Mouse (Mus musculus) neural tube, embryonic 15.5 days (tissue): ENCODE results near the gene Tcf7l2. TPM values are rescaled to one million over a fixed set of nuclear protein-coding genes. Genes with fewer than 3 reads are reported as not detected.

ENCODE experiments used
- ATAC-seq: fragments of 200-750 bp; cut with Nextera tagmentation; 2 replicates; pipeline ENCODE4 v1.8.0; 2017; ENCODE audit warnings: mild to moderate bottlenecking, moderate TSS enrichment, moderate library complexity; ENCODE audit not compliant: low FRiP score
- H3K27ac ChIP-seq: fragments of 300-500 bp; sonication (generic); replicated peaks from 2 replicates; pipeline ENCODE4 v1.5.1; 2015; ENCODE audit warnings: mild to moderate bottlenecking, inconsistent platforms
- H3K27me3 ChIP-seq: fragments of 300-500 bp; sonication (generic); replicated peaks from 2 replicates; pipeline ENCODE4 v1.6.1; 2015; ENCODE audit warnings: inconsistent platforms
- H3K36me3 ChIP-seq: fragments of 300-500 bp; sonication (generic); 2 replicates; pipeline ENCODE4 v1.6.1; 2015; ENCODE audit warnings: inconsistent platforms
- H3K4me1 ChIP-seq: fragments of 300-500 bp; sonication (generic); 2 replicates; pipeline ENCODE4 v1.6.1; 2015; ENCODE audit warnings: inconsistent platforms
- H3K4me2 ChIP-seq: fragments of 300-500 bp; sonication (generic); 2 replicates; pipeline ENCODE4 v1.6.1; 2015; ENCODE audit warnings: inconsistent platforms, mild to moderate bottlenecking, moderate library complexity
- H3K4me3 ChIP-seq: fragments of 300-500 bp; sonication (generic); replicated peaks from 2 replicates; pipeline ENCODE4 v1.5.1; 2015; ENCODE audit warnings: mild to moderate bottlenecking, inconsistent platforms
- H3K9ac ChIP-seq: fragments of 300-500 bp; sonication (generic); replicated peaks from 2 replicates; pipeline ENCODE4 v1.6.1; 2015; ENCODE audit warnings: mild to moderate bottlenecking, inconsistent platforms
- H3K9me3 ChIP-seq: fragments of 300-500 bp; sonication (generic); replicated peaks from 2 replicates; pipeline ENCODE4 v1.6.1; 2016; ENCODE audit warnings: inconsistent platforms
- WGBS: fragments of 180-500 bp; shearing (Covaris S2); methylation state at CpG from one replicate; pipeline ENCODE4 v1.1.7; 2015; ENCODE audit warnings: mixed read lengths; 5-methylcytosine and 5-hydroxymethylcytosine counted together
- polyA plus RNA-seq: library from polyadenylated mRNA; unstranded; fragments of >200 nt; fragmentation: Nextera tagmentation; extraction: Ambion mirVana; gene quantifications from 2 replicates; pipeline ENCODE4 v1.2.1, GENCODE M21; 2015

Gene Tcf7l2
- polyA plus RNA-seq, 1 experiment from 2014 or later: 13.3 TPM

- H3K27ac ChIP-seq: no peak overlapping the region
- peaks cover 11% of the 10 kb centered on the region; the same call in 1 of the 2 replicates for H3K4me1 ChIP-seq
- H3K4me3 ChIP-seq: no peak overlapping the region
- 68% methylated on average over 15 of the region's 15 CpGs for WGBS
- no peaks in the 10 kb centered on the region for H3K36me3 ChIP-seq
- H3K9me3 ChIP-seq: no peaks in the 10 kb centered on the region
- H3K4me2 ChIP-seq: no peak overlapping the region
- no peaks in the 10 kb centered on the region for H3K27me3 ChIP-seq
- no peak for ATAC-seq
- H3K9ac ChIP-seq: no peak overlapping the region
Measured at GRCm38 (mm10) chr19:55815010-55815790, 73.6 kb downstream of the Tcf7l2 start.

DNA sequence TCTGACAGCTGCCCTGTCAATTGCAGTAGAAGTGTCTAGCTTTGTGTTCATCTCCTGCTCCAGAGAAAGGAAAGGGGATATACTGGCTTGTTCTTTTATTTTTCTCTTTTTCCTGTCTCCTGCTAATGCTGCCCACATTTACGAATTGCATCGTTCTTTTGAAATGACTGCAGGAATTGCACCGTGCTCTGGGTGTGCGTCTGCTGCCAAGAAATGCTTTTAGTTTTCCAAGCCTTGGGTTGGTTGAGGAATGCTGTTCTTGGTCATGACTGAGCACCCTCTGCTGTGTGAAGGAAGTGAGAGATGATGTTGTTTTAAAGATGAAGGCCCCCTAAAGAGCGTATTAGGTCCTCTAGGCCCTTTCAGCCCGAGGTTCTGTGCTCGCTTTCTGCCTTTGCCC lies 75.4 kb downstream of the Tcf7l2 start:
- no peak overlapping the region for H3K9ac ChIP-seq
- H3K4me1 ChIP-seq: peaks cover 11% of the 10 kb centered on the region; the same call in 1 of the 2 replicates
- H3K36me3 ChIP-seq: no peaks in the 10 kb centered on the region
- no peaks in the 10 kb centered on the region for H3K27me3 ChIP-seq
- no peak for ATAC-seq
- H3K4me3 ChIP-seq: no peak overlapping the region
- H3K27ac ChIP-seq: no peak overlapping the region
- WGBS: 83% methylated on average over 7 of the region's 7 CpGs
- H3K4me2 ChIP-seq: no peak overlapping the region
- H3K9me3 ChIP-seq: no peaks in the 10 kb centered on the region

- no peaks in the 10 kb centered on the region for H3K9me3 ChIP-seq
- no peak overlapping the region for H3K27ac ChIP-seq
- WGBS: 96% methylated on average over 7 of the region's 7 CpGs
- ATAC-seq: no peak
- no peaks in the 10 kb centered on the region for H3K27me3 ChIP-seq
- H3K9ac ChIP-seq: no peak overlapping the region
- H3K4me1 ChIP-seq: 0 out of 2 replicates have a peak, but pooled peaks cover 8% of the 10 kb centered on the region
- no peak overlapping the region for H3K4me3 ChIP-seq
- H3K36me3 ChIP-seq: no peaks in the 10 kb centered on the region
- no peak overlapping the region for H3K4me2 ChIP-seq
Measured at GRCm38 (mm10) chr19:55820202-55820601, 78.6 kb downstream of the Tcf7l2 start.

- Histone ChIP-seq H3K27ac (no peak overlapping the region), H3K36me3 (no peaks in the 10 kb centered on the region), H3K4me1 (peaks cover 13% of the 10 kb centered on the region), H3K4me2 (no peak overlapping the region), H3K9me3 (no peaks in the 10 kb centered on the region), H3K9ac (no peak overlapping the region), H3K4me3 (no peak overlapping the region), H3K27me3 (0 out of 2 replicates have a peak, but pooled peaks cover 1% of the 10 kb centered on the region)
- ATAC-seq: no peak
- 54% methylated on average over 8 of the region's 8 CpGs for WGBS
Measured at GRCm38 (mm10) chr19:55825001-55825827, 83.6 kb downstream of the Tcf7l2 start.

DNA sequence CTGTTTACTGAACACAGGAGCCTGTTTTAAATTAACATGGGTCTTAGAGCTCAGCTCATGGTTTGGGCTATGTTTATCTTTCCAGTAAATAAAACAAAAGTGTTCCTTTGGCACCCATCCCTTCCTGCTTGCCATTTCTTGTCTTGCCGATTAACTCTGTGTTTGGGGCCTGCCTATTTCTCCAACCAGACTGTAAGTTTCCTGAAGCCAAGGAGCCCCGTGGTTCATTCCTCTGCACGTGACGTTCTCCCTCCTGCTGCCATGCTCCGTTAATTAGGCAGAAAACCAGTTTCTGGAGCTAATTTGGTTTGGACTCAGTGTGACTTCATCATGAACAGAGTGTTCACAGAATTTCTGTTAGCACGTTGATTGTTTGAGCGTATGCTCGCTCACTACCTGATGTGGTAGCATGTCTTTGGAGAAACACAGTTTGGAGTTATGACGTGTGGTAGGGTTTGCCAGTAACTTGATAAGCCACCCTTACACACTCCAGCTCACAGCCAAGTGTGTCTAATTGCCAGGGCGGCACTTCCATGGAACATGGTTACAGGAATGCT lies 84.4 kb downstream of the Tcf7l2 start:
- Histone ChIP-seq H3K4me2 (no peak overlapping the region), H3K4me1 (peaks cover 13% of the 10 kb centered on the region), H3K27me3 (0 out of 2 replicates have a peak, but pooled peaks cover 2% of the 10 kb centered on the region), H3K4me3 (no peak overlapping the region), H3K9ac (no peak overlapping the region), H3K36me3 (no peaks in the 10 kb centered on the region), H3K27ac (no peak overlapping the region), H3K9me3 (no peaks in the 10 kb centered on the region)
- no peak for ATAC-seq
- 60% methylated on average over 10 of the region's 10 CpGs for WGBS

GRCm38 (mm10) chr19:55827613-55828259 lies 86.1 kb downstream of the Tcf7l2 start:
- no peak overlapping the region for H3K4me2 ChIP-seq
- H3K36me3 ChIP-seq: no peaks in the 10 kb centered on the region
- H3K9me3 ChIP-seq: no peaks in the 10 kb centered on the region
- no peak for ATAC-seq
- H3K9ac ChIP-seq: no peak overlapping the region
- H3K27ac ChIP-seq: no peak overlapping the region
- 86% methylated on average over 13 of the region's 13 CpGs for WGBS
- H3K27me3 ChIP-seq: 0 out of 2 replicates have a peak, but pooled peaks cover 2% of the 10 kb centered on the region
- no peak overlapping the region for H3K4me3 ChIP-seq
- peaks cover 13% of the 10 kb centered on the region for H3K4me1 ChIP-seq

- Histone ChIP-seq H3K4me3 (no peak overlapping the region), H3K4me2 (no peak overlapping the region), H3K27ac (no peak overlapping the region), H3K9ac (no peak overlapping the region), H3K4me1 (peaks cover 3% of the 10 kb centered on the region; the same call in 1 of the 2 replicates), H3K9me3 (no peaks in the 10 kb centered on the region), H3K36me3 (no peaks in the 10 kb centered on the region), H3K27me3 (0 out of 2 replicates have a peak, but pooled peaks cover 2% of the 10 kb centered on the region)
- ATAC-seq: no peak
- 68% methylated on average over 9 of the region's 9 CpGs for WGBS
Measured at GRCm38 (mm10) chr19:55830976-55831559, 89.4 kb downstream of the Tcf7l2 start.

GRCm38 (mm10) chr19:55832122-55832521 lies 90.5 kb downstream of the Tcf7l2 start:
- Histone ChIP-seq H3K9me3 (no peaks in the 10 kb centered on the region), H3K36me3 (no peaks in the 10 kb centered on the region), H3K4me3 (no peak overlapping the region), H3K4me2 (no peak overlapping the region), H3K27ac (no peak overlapping the region), H3K9ac (no peak overlapping the region), H3K4me1 (peaks cover 2% of the 10 kb centered on the region; the same call in 1 of the 2 replicates), H3K27me3 (0 out of 2 replicates have a peak, but pooled peaks cover 2% of the 10 kb centered on the region)
- ATAC-seq: no peak
- 80% methylated on average over 4 of the region's 4 CpGs for WGBS

- no peaks in the 10 kb centered on the region for H3K36me3 ChIP-seq
- H3K27me3 ChIP-seq: 0 out of 2 replicates have a peak, but pooled peaks cover 2% of the 10 kb centered on the region
- H3K4me2 ChIP-seq: no peak overlapping the region
- H3K9me3 ChIP-seq: no peaks in the 10 kb centered on the region
- no peak for ATAC-seq
- no peak overlapping the region for H3K9ac ChIP-seq
- H3K4me1 ChIP-seq: peaks cover 17% of the 10 kb centered on the region
- WGBS: 98% methylated on average over 4 of the region's 4 CpGs
- H3K27ac ChIP-seq: no peak overlapping the region
- no peak overlapping the region for H3K4me3 ChIP-seq
Measured at GRCm38 (mm10) chr19:55833807-55834385, 92.3 kb downstream of the Tcf7l2 start.

- ATAC-seq: no peak; the same call in 1 of the 2 replicates
- WGBS: 69% methylated on average over 5 of the region's 5 CpGs
- no peak overlapping the region for H3K4me3 ChIP-seq
- no peak overlapping the region for H3K4me2 ChIP-seq
- no peak overlapping the region for H3K9ac ChIP-seq
- H3K27me3 ChIP-seq: no peaks in the 10 kb centered on the region
- H3K4me1 ChIP-seq: peaks cover 20% of the 10 kb centered on the region
- no peaks in the 10 kb centered on the region for H3K9me3 ChIP-seq
- H3K27ac ChIP-seq: peak overlapping the region; percentile 70; the same call in 1 of the 2 replicates
- no peaks in the 10 kb centered on the region for H3K36me3 ChIP-seq
Measured at GRCm38 (mm10) chr19:55836930-55837687, 95.5 kb downstream of the Tcf7l2 start.
